Mouse (Mus musculus): ENCODE measurements at regions not wholly inside any gene's neighbourhood (a gene's known extent, or its start where the extent isn't known, plus 50 kb on each side); places are given as distances from the start of the nearest gene placed in this dataset.
A peak's percentile ranks its signal among the peaks of the same experiment; 100 is the strongest.

GRCm38 (mm10) chr3:17794251-17795061 is 153.8 kb upstream of the Cypt12 start:
- Histone ChIP-seq H3K27ac (ENCODE audit: low read length) (peak overlapping the region; percentile 98), H3K4me3 (ENCODE audit: low read depth, low read length) (peak overlapping the region; percentile 57), H3K4me2 (ENCODE audit: low read length) (peak overlapping the region; percentile 82), H3K4me1 (ENCODE audit: control insufficient read depth, insufficient read depth, low read length) (no peaks in the 10 kb centered on the region), H3K36me3 (ENCODE audit: control insufficient read depth, insufficient read depth, low read length) (peaks cover 4% of the 10 kb centered on the region; the same call in 1 of the 2 replicates), H3K9ac (ENCODE audit: low read depth, low read length) (peak overlapping the region; percentile 83), H3K9me3 (replicated peaks; ENCODE audit: control insufficient read depth, low read length, poor library complexity, severe bottlenecking) (no peaks in the 10 kb centered on the region), H3K27me3 (ENCODE audit: control insufficient read depth, insufficient read depth, low read depth, low read length) (no peaks in the 10 kb centered on the region)
- under 1% methylated on average over 46 of the region's 46 CpGs for WGBS
- peak; percentile 67 for ATAC-seq

- H3K9ac ChIP-seq (ENCODE audit: low read depth, low read length) = peak overlapping the region; percentile 83
- peak overlapping the region; percentile 98 for H3K27ac ChIP-seq (ENCODE audit: low read length)
- H3K9me3 ChIP-seq (replicated peaks; ENCODE audit: control insufficient read depth, low read length, poor library complexity, severe bottlenecking) = no peaks in the 10 kb centered on the region
- H3K36me3 ChIP-seq (ENCODE audit: control insufficient read depth, insufficient read depth, low read length) = peaks cover 4% of the 10 kb centered on the region; the same call in 1 of the 2 replicates
- peak overlapping the region; percentile 57 for H3K4me3 ChIP-seq (ENCODE audit: low read depth, low read length)
- H3K4me1 ChIP-seq (ENCODE audit: control insufficient read depth, insufficient read depth, low read length) = no peaks in the 10 kb centered on the region
- no peak for ATAC-seq
- H3K27me3 ChIP-seq (ENCODE audit: control insufficient read depth, insufficient read depth, low read depth, low read length) = no peaks in the 10 kb centered on the region
- WGBS = 10% methylated on average over 24 of the region's 24 CpGs
- peak overlapping the region; percentile 82 for H3K4me2 ChIP-seq (ENCODE audit: low read length)
Observed at GRCm38 (mm10) chr3:17795271-17796260, 152.6 kb upstream of the Cypt12 start.

- 0 out of 2 replicates have a peak, but pooled peaks have one; percentile 8 for ATAC-seq
- peak overlapping the region; percentile 82 for H3K4me2 ChIP-seq (ENCODE audit: low read length)
- 16% methylated on average over 3 of the region's 3 CpGs for WGBS
Observed at GRCm38 (mm10) chr3:17796766-17797165, 151.4 kb upstream of the Cypt12 start.

DNA sequence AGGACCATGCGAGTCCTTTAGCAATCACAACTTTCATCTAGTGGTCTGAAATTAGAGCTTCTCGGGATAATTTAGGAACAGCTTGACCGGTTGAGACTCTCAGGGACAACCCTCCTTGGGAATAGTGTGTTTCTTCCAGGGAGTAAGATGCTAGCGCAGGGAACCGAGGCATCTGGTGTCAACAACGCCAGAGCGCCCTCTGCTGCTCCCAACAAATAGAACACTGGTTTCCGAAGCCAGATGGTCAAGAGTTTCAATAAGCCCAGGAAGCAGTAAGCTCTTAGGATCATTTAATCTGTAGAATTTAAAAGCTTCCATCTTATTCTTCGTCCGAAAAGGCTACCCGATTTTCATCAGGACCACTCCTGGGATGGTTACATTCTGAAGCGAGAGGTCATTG is 149.8 kb upstream of the Cypt12 start:
- Histone ChIP-seq H3K27me3 (ENCODE audit: control insufficient read depth, insufficient read depth, low read depth, low read length) (no peaks in the 10 kb centered on the region), H3K4me3 (ENCODE audit: low read depth, low read length) (peak overlapping the region; percentile 35), H3K27ac (ENCODE audit: low read length) (peak overlapping the region; percentile 92), H3K9ac (ENCODE audit: low read depth, low read length) (peak overlapping the region; percentile 68), H3K36me3 (ENCODE audit: control insufficient read depth, insufficient read depth, low read length) (peaks cover 4% of the 10 kb centered on the region; the same call in 1 of the 2 replicates), H3K4me2 (ENCODE audit: low read length) (peak overlapping the region; percentile 71), H3K9me3 (replicated peaks; ENCODE audit: control insufficient read depth, low read length, poor library complexity, severe bottlenecking) (no peaks in the 10 kb centered on the region), H3K4me1 (ENCODE audit: control insufficient read depth, insufficient read depth, low read length) (peaks cover 13% of the 10 kb centered on the region)
- 5% methylated on average over 12 of the region's 12 CpGs for WGBS
- ATAC-seq = 0 out of 2 replicates have a peak, but pooled peaks have one; percentile 11

More at GRCm38 (mm10) chr3:17796766-17797165, 151.4 kb upstream of the Cypt12 start:
- Histone ChIP-seq H3K27me3 (ENCODE audit: control insufficient read depth, insufficient read depth, low read depth, low read length) (no peaks in the 10 kb centered on the region), H3K9ac (ENCODE audit: low read depth, low read length) (peak overlapping the region; percentile 83), H3K36me3 (ENCODE audit: control insufficient read depth, insufficient read depth, low read length) (peaks cover 4% of the 10 kb centered on the region; the same call in 1 of the 2 replicates), H3K4me3 (ENCODE audit: low read depth, low read length) (peak overlapping the region; percentile 57), H3K9me3 (replicated peaks; ENCODE audit: control insufficient read depth, low read length, poor library complexity, severe bottlenecking) (no peaks in the 10 kb centered on the region), H3K27ac (ENCODE audit: low read length) (peak overlapping the region; percentile 98), H3K4me1 (ENCODE audit: control insufficient read depth, insufficient read depth, low read length) (peaks cover 5% of the 10 kb centered on the region; the same call in 1 of the 2 replicates)

GRCm38 (mm10) chr3:17799120-17799519 is 149.1 kb upstream of the Cypt12 start:
- H3K4me2 ChIP-seq (ENCODE audit: low read length) = peak overlapping the region; percentile 49
- H3K27ac ChIP-seq (ENCODE audit: low read length) = peak overlapping the region; percentile 77
- H3K9me3 ChIP-seq (replicated peaks; ENCODE audit: control insufficient read depth, low read length, poor library complexity, severe bottlenecking) = no peaks in the 10 kb centered on the region
- WGBS = 30% methylated on average over 6 of the region's 6 CpGs
- no peaks in the 10 kb centered on the region for H3K27me3 ChIP-seq (ENCODE audit: control insufficient read depth, insufficient read depth, low read depth, low read length)
- H3K9ac ChIP-seq (ENCODE audit: low read depth, low read length) = peak overlapping the region; percentile 46; the same call in 1 of the 2 replicates
- H3K4me3 ChIP-seq (ENCODE audit: low read depth, low read length) = peak overlapping the region; percentile 19
- peaks cover 4% of the 10 kb centered on the region; the same call in 1 of the 2 replicates for H3K36me3 ChIP-seq (ENCODE audit: control insufficient read depth, insufficient read depth, low read length)
- ATAC-seq = no peak
- peaks cover 13% of the 10 kb centered on the region for H3K4me1 ChIP-seq (ENCODE audit: control insufficient read depth, insufficient read depth, low read length)

DNA sequence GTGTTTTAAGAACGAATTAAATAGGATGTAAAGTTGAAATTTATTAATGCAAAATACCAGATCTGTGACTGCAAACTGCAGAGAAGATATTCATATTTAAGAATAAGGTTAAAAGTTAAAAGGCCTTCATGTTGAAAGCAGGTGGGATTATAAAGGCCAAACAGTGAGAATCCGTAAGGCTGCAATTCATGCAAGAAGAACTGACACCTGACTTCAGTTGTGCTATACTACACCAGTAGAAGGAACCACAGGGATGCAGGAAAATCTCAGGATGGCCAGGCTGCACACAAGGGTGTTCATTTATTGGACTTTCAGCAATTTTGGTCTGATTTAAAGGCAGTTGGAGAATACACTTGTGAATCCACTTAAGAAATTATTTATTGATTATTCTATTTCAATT is 147.4 kb upstream of the Cypt12 start:
- Histone ChIP-seq H3K4me1 (ENCODE audit: control insufficient read depth, insufficient read depth, low read length) (peaks cover 20% of the 10 kb centered on the region), H3K27me3 (ENCODE audit: control insufficient read depth, insufficient read depth, low read depth, low read length) (no peaks in the 10 kb centered on the region), H3K27ac (ENCODE audit: low read length) (peak overlapping the region; percentile 84), H3K4me3 (ENCODE audit: low read depth, low read length) (peak overlapping the region; percentile 11; the same call in 1 of the 2 replicates), H3K9ac (ENCODE audit: low read depth, low read length) (peak overlapping the region; percentile 60; the same call in 1 of the 2 replicates), H3K9me3 (replicated peaks; ENCODE audit: control insufficient read depth, low read length, poor library complexity, severe bottlenecking) (no peaks in the 10 kb centered on the region), H3K36me3 (ENCODE audit: control insufficient read depth, insufficient read depth, low read length) (no peaks in the 10 kb centered on the region), H3K4me2 (ENCODE audit: low read length) (peak overlapping the region; percentile 55)
- ATAC-seq = no peak
- WGBS = 55% methylated on average over 2 of the region's 2 CpGs

GRCm38 (mm10) chr3:17801479-17801878 is 146.7 kb upstream of the Cypt12 start:
- WGBS = 52% methylated on average over 5 of the region's 5 CpGs
- Histone ChIP-seq H3K9ac (ENCODE audit: low read depth, low read length) (peak overlapping the region; percentile 46; the same call in 1 of the 2 replicates), H3K4me2 (ENCODE audit: low read length) (peak overlapping the region; percentile 49), H3K36me3 (ENCODE audit: control insufficient read depth, insufficient read depth, low read length) (no peaks in the 10 kb centered on the region), H3K27me3 (ENCODE audit: control insufficient read depth, insufficient read depth, low read depth, low read length) (no peaks in the 10 kb centered on the region), H3K4me1 (ENCODE audit: control insufficient read depth, insufficient read depth, low read length) (peaks cover 23% of the 10 kb centered on the region), H3K9me3 (replicated peaks; ENCODE audit: control insufficient read depth, low read length, poor library complexity, severe bottlenecking) (no peaks in the 10 kb centered on the region), H3K27ac (ENCODE audit: low read length) (peak overlapping the region; percentile 89), H3K4me3 (ENCODE audit: low read depth, low read length) (no peak overlapping the region)
- ATAC-seq = no peak; the same call in none of the 2 replicates

- Histone ChIP-seq H3K4me2 (ENCODE audit: low read length) (no peak overlapping the region), H3K4me1 (ENCODE audit: control insufficient read depth, insufficient read depth, low read length) (peaks cover 25% of the 10 kb centered on the region), H3K4me3 (ENCODE audit: low read depth, low read length) (no peak overlapping the region), H3K27ac (ENCODE audit: low read length) (peak overlapping the region; percentile 77), H3K36me3 (ENCODE audit: control insufficient read depth, insufficient read depth, low read length) (no peaks in the 10 kb centered on the region), H3K9ac (ENCODE audit: low read depth, low read length) (no peak overlapping the region), H3K9me3 (replicated peaks; ENCODE audit: control insufficient read depth, low read length, poor library complexity, severe bottlenecking) (no peaks in the 10 kb centered on the region), H3K27me3 (ENCODE audit: control insufficient read depth, insufficient read depth, low read depth, low read length) (no peaks in the 10 kb centered on the region)
- ATAC-seq = no peak
- 53% methylated on average over 1 of the region's 1 CpGs for WGBS
Observed at GRCm38 (mm10) chr3:17805185-17805584, 143.0 kb upstream of the Cypt12 start.
